Mouse (Mus musculus): ENCODE measurements around the gene Fads3.

The Fads3 gene

DNA sequence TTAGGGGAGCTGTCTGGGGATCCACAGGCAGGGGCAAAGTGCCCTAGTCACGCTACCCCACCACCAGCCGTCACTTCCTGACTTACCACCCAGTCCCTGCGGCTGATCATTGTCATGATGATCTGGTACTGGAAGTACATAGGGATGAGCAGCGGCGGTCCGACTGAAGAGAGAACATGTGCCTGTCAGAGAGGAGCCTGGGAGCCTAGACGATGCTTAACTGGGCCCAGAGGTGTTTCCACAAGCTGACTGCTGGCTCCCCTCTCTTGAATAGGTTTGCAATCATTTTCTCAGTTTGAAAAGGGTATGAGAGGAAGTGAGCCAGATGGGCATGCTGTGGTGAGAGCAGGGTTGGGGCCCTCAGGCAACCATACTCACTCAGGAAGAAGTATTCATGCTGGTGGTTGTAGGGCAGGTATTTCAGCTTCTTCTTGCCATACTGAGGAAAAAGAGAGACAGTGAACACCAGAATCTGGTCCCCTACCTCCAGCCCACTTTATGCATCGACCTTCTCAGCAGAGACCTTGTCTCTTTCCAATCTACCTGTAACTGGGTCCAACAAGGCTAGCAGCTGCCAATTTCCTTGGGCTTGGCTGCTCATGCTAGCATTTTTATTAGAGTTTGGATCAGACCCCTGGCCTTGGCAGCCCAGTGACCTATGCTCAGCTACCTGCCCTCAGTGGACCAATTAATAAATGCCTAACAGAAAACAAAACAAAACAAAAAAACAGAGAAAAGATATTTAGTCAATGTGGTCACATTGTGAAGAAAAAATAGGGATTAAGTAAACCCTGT lies 29.0 kb downstream of the Fads3 start:
- DNase-seq (ENCODE audit: low read depth): no peak

DNA sequence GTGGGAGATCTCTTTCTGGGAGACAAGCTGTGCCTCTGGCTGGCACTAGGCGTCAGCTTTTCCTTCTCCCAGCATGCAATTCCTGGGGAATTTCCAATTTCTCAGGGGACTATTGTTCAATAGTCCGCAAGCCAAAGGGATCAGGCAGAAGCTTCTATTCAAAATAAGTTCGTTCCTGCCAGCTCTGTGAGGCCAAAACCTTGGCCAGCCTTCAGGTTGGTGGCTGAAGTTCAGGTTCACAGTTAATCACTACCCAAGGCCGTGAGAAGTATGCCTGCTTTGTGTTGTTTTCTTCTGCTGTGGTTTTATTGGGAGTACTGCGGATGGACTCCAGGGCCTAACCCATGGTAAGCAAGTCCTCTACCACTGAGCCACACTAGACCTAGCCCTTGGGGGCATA lies 29.8 kb downstream of the Fads3 start:
- DNase-seq (ENCODE audit: low read depth): no peak

DNA sequence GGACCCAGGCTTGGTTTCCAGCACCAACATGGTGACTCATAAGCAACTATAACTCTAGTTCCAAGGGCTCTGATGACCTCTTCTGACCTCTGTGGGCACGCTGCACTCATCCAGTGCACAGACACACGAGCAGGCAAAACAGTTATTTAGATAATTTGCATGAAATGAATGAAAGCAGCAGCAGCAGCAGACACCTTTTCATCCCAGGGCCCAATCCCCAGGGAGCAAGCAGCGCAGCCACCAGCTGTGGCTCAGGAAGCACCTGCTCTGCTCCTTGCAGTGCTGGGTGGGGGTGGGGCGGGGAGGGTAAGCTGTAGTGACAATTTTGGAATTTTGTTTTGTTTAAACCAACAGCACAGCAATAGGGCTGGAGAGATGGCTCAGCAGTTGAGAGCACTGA lies 30.5 kb downstream of the Fads3 start:
- no peak for DNase-seq (ENCODE audit: low read depth)

DNA sequence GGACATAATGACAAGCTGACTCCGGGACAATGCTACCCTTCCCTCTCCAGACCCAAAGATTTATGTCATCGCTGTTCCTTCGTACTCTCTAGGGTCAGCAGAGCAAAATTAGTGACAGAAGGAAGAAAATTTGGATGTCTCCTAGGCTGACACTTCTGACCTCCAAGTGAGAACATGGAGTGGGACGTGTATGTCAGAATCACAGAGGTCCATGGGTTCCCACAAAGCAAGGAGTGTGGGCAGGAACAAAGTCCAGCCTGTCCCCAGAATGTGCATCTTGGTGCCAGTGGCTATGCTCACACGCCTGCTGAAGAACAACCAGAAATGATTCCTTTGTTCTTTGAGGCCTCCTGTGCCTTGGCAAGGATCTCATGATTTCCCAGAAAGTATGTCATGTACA lies 31.8 kb downstream of the Fads3 start:
- DNase-seq (ENCODE audit: low read depth): no peak

DNA sequence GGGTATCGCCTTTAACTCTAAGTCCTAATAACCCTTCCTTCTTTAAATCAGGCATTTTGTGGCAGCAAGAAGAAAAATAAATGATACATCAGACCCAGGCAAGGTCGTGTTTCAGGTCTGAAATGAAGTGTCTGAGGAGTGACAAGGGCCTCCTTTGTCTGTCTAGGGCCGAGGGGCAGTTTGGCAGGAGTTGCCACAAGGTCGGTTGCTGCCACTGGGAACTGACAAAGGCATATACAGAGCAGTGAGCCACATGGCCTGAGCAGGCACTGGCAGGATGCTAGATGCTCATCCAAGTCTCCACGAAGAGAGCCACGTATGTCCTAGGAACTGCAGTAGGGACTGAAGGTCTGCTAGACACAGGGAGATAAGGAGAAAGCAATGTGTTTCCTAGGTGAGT lies 37.0 kb downstream of the Fads3 start:
- no peak for DNase-seq (ENCODE audit: low read depth)

DNA sequence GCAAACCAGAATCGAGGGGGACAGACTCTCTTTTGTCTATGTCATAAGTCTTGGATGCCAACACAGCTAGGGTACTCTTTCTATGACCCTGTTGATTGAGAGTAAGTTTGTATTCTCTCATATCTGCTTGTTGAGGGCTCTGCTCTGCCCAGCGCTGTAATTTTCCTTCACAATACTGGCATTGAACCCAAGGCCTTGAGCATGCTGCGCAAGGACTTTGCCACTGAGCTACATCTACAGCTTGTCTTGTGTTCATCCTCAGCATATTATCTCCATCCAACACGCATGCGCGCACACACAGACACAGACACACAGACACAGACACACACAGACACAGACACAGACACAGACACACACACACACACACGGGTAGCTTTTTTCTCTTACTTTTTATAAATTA lies 39.0 kb downstream of the Fads3 start:
- no peak for DNase-seq (ENCODE audit: low read depth)

DNA sequence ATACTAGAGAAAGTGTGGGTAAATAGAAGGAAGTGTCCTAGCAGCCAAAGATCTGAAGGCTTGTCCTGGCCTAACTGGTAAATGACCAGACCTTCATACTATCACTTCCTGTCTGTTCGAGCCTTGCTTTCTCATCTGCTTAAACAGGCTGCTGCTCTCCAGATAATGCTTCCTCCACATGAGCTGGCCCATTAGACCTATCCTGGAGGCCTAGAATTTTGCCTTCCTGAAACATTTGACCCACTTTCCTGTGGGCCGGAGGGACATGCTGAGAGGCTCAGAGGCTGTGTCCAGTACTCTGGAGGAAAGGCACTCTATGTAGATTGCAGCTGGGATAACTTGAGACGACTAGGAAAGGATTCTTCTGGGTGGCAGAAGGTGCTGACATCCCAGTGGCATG lies 40.7 kb downstream of the Fads3 start:
- DNase-seq (ENCODE audit: low read depth): no peak

DNA sequence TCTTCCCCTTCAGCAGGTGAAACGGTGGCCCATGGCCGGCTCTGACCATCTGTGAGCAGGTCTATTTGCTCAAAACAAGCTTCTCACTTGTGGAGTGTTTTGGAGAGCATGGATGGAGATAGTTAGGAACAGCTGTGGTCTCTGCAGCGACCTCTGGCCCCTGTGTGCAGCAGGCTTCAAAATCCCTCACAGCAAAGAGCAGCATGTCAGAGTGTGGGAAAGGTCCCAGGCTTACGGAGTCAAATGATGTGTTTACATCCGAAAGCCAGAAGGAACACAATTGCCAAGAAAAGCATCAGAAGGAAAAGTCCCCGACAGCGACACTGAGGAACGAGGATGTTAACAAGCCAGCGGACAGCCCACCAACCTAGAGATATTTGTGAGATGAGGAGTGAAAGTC lies 44.1 kb downstream of the Fads3 start:
- no peak for DNase-seq (ENCODE audit: low read depth)

DNA sequence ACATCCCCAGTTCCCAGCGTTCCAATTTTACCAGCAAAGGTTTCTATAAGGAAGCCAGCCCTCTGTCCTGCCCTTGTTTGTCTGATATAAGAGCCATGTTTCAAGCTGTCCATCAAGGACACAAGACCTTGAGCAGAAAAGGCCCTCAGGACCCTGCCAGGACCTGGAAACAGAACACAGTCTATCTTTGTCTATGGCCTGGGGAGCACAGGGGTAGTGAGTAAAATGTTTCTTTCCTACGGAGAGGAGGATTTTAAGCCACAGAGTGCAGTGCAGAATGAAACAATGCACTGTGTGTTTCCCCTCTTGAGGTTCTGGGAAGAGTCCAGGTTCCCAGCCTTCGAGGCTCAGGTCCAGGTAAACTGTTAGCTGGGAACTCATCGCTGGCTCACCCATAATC lies 45.6 kb downstream of the Fads3 start:
- no peak for DNase-seq (ENCODE audit: low read depth)

DNA sequence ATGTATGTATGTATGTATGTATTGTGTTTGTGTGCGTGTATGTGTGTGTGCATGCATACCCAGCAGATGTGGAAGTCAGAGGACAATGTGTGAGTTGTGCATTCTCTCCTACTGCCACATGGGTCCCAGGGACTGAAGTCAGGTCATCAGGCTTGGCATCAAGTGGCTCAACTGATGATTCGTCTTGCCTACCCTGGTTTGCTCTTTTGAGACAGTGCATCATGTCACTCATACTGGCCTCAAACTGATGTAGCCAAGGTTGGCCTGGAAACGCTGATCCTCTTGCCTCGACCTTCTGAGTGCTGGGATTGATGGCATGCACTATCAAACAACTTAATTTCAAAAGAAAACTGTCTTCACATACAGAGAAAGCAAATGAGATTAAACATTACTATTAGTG lies 52.5 kb downstream of the Fads3 start:
- no peak for DNase-seq (ENCODE audit: low read depth)

DNA sequence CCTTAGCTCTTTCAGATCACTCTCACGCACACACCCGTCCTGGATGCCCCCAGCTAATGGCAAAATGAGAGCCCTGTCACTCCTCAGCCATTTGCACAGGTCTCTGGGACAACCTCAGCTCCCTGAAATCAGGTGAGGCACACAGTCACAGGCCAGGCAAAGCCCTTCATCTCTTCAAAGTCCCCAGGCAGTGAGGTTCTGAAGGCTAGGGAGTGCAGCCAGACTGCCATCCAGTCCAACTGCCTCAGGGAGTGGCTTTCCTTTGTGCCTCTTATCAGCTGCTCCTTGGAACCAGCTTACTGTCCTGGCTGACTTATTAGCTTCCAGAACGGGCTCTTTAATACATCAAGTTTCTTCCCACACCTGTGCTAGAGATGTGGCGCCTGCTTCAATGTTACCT lies 53.3 kb downstream of the Fads3 start:
- DNase-seq (ENCODE audit: low read depth): no peak

DNA sequence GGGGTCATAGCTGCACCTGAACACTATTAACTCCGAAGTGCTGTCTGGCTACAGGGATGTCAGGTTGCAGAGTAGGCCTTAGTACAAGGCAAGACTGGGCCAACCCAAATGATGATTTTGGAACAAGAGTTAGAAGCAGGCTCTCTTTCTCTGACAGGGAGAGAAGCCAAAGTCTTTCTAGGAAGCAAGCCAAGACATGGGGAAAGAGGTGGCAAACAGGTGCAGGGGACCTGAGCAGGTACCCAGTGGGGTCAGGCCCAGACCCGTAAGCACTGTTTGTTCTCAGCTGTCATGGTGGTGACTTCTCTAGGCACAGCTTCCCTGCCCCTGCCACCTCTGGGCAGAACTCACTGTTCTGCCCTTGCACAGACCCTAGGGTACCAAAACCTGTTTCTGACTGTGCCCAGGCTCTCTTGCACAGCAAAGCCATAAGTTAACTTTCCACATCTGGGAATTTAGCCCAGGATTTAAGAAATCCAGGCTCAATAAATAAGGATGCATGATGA lies 55.1 kb downstream of the Fads3 start:
- DNase-seq (ENCODE audit: low read depth): no peak

DNA sequence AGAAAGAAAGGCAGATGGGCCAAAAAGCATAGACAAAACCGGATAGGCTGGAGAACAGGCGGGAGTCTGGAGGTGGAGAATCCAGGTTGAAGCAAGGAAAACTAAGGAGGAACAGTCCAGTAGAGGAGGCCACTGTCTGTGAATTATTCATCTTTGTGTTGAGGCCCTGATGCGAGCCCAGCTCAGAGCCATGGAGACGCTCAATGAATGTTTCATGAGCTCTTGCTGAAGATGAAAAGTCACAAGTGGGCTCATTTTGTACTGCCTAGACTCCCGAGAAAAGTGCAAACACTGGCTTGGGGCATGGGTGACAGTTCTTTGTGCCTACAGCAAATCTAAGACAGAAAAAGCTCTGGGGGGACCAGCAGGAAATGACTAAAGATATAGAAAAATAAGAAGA lies 56.5 kb downstream of the Fads3 start:
- DNase-seq (ENCODE audit: low read depth): no peak

DNA sequence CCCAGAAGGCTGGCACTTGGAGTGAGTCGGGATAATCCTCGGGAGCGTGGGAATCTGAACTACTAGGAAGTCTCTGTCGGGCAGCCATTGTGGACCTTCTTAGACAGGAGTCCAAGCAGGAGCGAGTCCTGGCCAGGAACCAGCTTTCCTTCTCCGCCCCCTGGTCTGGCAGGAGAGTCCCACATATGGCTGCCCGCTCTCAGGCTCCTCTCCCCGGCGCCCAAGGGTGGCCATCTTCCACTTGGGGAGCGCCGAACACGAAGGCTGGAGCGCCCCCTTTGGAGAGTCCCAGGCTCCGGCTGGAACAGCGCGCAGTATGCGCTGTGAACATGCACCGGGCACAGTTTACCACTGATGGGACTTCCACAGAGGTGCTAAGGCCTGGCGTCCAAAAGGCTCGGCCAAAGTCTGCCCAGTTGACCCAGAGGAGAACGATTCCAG lies 59.3 kb downstream of the Fads3 start:
- peak; percentile 9 for DNase-seq (ENCODE audit: low read depth)

DNA sequence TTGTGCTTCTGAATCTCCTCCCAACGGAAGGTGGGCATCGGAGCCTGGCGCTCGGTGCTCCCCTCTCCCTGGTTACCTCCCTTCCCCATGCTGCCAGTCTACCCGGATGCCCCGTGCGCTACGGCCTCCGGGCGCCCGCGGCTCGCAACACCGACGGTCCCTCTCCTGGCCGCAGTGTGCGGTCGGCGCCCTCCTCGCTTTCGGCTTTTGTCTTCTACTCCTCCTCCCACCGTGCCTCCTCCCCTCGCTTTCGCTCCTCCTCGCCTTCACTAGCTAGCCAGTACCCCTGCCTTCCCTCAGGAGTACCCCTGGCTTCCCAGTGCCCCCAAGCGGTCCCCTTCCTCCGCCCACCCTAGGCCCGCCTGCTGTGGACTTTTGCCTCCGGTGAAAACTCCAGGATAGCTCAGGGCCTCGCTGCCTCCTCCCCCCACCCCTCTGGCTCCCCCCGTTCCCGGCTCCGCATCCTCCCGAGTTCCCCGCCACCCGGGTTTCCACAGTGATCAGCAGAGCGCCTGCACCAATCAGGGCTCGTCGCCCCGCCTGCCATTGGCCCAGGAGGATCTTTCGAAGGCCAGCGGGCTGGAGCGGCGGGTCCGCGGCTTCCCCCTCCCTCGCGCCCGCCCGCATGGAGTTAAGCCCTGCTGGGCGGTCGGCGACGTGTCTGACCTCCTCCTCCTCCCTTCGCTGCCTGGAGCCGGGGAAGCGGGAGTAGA lies 60.1 kb downstream of the Fads3 start, which contains the start of gene Fads2:
TSS of gene Fads2 (minus strand) at position 406 of the 713 bp plus-strand sequence.
- peak; percentile 5 for DNase-seq (ENCODE audit: low read depth)

DNA sequence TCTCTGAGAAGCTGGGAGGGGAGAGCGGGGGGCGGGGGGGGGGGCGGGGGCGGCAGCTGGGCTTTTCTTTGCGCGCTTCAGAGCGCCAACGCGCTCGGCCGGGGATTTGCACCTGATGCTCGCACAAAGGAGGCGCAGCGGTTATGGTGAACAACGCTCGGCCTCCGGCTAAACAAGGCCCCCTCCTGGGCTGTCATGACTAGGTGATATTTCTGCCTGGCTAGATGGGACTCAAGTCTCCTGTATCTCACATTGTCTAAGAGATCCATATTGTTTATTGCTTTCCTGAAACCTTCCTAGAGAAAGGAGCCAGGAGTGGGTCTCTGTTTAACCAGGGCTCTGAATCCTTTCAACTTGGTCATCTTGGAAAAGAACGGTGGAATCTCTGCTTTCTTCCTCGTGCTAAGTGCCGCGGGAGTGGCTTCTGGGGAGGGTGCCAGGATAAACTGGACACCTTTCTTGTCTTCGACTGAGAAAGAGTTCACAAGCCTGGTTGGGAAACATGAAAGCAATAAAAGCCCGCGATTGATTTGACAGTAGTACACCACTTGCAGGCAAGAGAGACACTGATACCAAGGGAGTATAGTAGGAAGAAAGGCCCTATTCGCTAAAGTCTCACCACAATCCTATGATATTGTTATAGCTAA lies 60.8 kb downstream of the Fads3 start:
- DNase-seq (ENCODE audit: low read depth): no peak

DNA sequence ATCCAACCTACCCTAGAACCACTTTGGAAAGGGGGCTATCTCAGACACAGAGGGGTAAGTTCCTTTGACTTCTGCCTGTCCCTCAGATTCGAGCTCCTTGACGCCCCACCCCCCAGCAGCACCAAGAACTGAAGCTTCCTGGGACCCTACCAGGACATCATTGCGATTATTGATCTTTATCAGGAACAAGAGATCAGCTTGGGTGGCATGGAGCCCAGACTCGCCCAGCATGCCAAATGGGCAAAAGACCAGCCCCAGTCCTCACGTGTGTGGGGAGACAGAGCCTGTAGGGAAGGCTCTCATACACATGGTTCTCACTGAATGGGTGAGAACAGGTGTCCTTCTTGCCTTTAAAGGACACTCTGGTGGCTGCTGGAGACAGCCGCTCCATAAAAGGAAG lies 62.9 kb downstream of the Fads3 start:
- DNase-seq (ENCODE audit: low read depth): no peak

DNA sequence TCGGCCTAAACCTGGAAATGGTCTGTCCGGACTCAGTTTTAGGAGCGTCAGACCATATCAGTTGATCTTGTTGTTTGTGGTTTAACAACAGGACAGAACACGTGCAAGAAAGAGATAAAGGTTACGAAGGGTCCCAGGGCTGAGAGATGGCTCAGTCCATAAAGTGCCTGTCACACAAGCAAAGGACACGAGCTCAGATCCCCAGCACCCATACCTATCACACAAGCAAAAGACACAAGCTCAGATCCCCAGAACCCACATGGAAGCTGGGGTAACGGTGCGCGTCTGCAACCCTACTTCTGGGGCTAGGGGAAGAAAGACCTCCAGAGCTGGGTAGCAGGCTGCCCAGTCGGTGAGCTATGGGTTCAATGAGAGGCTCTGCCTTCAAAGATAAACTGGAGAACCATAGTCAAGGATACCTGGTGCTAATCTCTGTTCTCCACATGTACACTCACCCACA lies 63.7 kb downstream of the Fads3 start:
- DNase-seq (ENCODE audit: low read depth): no peak

DNA sequence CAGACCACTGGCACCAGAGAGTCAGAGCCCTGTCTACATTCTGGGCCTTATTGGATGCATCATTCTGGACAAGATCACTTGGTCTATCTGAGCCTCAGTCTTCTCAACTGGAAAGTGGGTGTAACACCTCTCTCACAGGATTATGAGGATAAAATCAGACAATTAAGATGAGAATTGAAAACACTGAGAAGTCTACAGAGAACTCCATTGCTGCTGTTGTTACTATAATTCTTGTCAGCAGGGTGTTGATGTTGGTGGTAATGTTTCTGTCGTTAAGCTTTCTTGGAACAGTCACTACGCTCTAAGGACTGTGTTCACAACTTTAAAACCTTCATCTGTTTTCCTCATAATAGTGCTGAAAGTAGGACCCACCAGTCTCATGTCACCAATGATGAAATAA lies 65.3 kb downstream of the Fads3 start:
- no peak for DNase-seq (ENCODE audit: low read depth)

DNA sequence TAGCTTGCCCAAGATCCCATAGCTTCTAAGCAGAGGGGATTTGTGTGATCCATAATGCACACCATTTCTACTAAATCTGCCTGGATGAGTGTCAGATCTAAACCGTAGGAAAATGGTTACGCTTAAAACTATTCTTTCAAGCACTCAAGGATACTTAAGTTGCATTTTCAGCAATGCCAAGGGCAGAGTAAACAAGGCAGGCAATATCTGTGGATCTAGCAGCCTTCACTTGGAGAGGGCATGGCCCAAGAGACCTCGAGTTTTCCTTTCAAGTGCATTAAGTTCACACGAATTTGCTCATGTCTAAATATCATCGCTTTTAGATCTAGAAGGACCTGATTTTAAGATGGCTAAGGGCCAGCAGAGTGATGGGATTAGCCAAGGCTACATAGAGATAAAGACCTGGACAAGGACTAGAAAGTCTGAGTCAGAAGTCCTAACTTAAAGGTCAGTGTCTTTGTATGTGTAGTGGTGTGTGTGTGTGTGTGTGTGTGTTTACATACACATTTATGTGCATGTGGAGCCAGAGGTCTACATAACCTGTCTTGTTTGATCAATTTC lies 65.8 kb downstream of the Fads3 start:
- DNase-seq (ENCODE audit: low read depth): no peak

DNA sequence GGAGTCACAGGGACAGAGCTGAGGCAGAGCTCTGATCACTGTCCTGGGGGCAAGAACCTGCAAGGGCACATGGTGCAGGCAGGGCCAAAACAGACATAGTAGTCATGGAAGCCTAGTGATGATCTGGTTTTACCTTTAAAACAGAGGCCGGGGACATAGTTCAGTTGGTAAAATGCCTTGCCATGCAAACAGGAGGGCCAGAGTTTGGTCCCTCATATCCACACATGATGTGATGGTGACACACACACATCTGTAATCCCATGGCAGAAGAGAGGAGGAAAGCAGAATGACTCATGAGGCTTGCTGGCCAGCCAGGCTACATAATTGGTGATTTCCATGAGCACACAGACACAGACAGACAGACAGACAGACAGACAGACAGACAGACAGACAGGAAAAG lies 66.8 kb downstream of the Fads3 start:
- no peak for DNase-seq (ENCODE audit: low read depth)

DNA sequence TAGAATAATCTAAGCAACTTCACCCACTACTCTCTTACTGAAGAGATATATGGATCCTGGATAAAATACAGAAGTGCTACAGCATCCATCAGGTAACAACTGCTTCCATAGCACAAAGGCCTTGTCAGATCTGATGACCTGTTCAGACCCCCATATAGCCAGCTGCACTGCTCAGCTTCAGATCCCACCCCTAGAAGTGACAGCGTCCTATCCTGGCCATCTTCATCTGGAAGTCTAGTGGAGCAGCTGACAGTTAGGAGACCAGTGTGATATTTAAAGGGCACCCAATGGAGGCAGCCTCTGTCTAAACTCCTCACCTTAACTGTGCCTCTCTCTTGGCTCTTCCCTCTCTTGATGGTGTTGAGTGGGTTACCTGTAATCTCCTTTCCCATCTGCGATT lies 67.3 kb downstream of the Fads3 start:
- DNase-seq (ENCODE audit: low read depth): no peak
